Mouse (Mus musculus) hematopoietic stem cell, adult 5-6 weeks (primary cell): ENCODE results near the gene Ttc29. TPM values are rescaled to one million over a fixed set of nuclear protein-coding genes. Genes with fewer than 3 reads are reported as not detected.

ENCODE experiments used
- ATAC-seq, 2 experiments: fragments of 125-278 bp in 1 of 2; replicated peaks in 1 of 2; 2 replicates each; pipeline ENCODE4 v1.8.0; 2016 to 2017; ENCODE audit warnings: inconsistent platforms in 2 of 2, mild to moderate bottlenecking in 2 of 2, moderate number of reproducible peaks in 2 of 2, low read depth in 1 of 2, moderate TSS enrichment in 1 of 2; ENCODE audit not compliant: low FRiP score in 2 of 2, poor library complexity in 2 of 2, severe bottlenecking in 2 of 2, insufficient read depth in 1 of 2, low TSS enrichment in 1 of 2
- total RNA-seq: library from RNA; stranded (forward); fragments of 172-1452, 232-1000 nt; gene quantifications from 2 replicates; pipeline ENCODE4 v1.2.3, GENCODE M21; 2017

The Ttc29 gene
- total RNA-seq, 1 experiment from 2014 or later, result not detected

GRCm38 (mm10) chr8:78267894-78268411 lies 54.9 kb downstream of the Ttc29 start:
- ATAC-seq, result no peak

- no peak for ATAC-seq
Observed at GRCm38 (mm10) chr8:78269281-78269680, 56.2 kb downstream of the Ttc29 start.

GRCm38 (mm10) chr8:78271391-78271790 lies 58.3 kb downstream of the Ttc29 start:
- ATAC-seq, result peak in 1 of 2 experiments; percentile 60; a peak in 2 of 4 replicates

- ATAC-seq, result no peak
Observed at GRCm38 (mm10) chr8:78276120-78276519, 63.0 kb downstream of the Ttc29 start.

GRCm38 (mm10) chr8:78277411-78277810 lies 64.3 kb downstream of the Ttc29 start:
- ATAC-seq, result no peak

- ATAC-seq, result no peak
Observed at GRCm38 (mm10) chr8:78278598-78278997, 65.5 kb downstream of the Ttc29 start.

- ATAC-seq, result no peak
Observed at GRCm38 (mm10) chr8:78284805-78285204, 71.7 kb downstream of the Ttc29 start.

GRCm38 (mm10) chr8:78285366-78285765 lies 72.3 kb downstream of the Ttc29 start:
- ATAC-seq, result no peak

- peak; percentile 64 to 73 for ATAC-seq
Observed at GRCm38 (mm10) chr8:78289374-78289971, 76.4 kb downstream of the Ttc29 start.

GRCm38 (mm10) chr8:78290274-78290673 lies 77.2 kb downstream of the Ttc29 start:
- no peak for ATAC-seq

- no peak for ATAC-seq
Observed at GRCm38 (mm10) chr8:78295494-78295893, 82.4 kb downstream of the Ttc29 start.

- no peak for ATAC-seq
Observed at GRCm38 (mm10) chr8:78303579-78303978, 90.5 kb downstream of the Ttc29 start.

GRCm38 (mm10) chr8:78306604-78307003 lies 93.5 kb downstream of the Ttc29 start:
- no peak for ATAC-seq

GRCm38 (mm10) chr8:78307131-78307530 lies 94.0 kb downstream of the Ttc29 start:
- ATAC-seq, result no peak

- ATAC-seq, result no peak
Observed at GRCm38 (mm10) chr8:78309539-78309938, 96.4 kb downstream of the Ttc29 start.

- ATAC-seq, result no peak
Observed at GRCm38 (mm10) chr8:78315576-78315975, 102.5 kb downstream of the Ttc29 start.

GRCm38 (mm10) chr8:78317666-78318065 lies 104.6 kb downstream of the Ttc29 start:
- no peak for ATAC-seq

GRCm38 (mm10) chr8:78323391-78323790 lies 110.3 kb downstream of the Ttc29 start:
- ATAC-seq, result no peak
